Mouse (Mus musculus): ENCODE results near the gene Dgke. TPM values are rescaled to one million over a fixed set of nuclear protein-coding genes. Genes with fewer than 3 reads are reported as not detected.
A peak's percentile ranks its signal among the peaks of the same experiment; 100 is the strongest.

The Dgke gene
- total and polyA plus RNA-seq, 3 experiments = 4.8 to 17.0 (median 13.4) TPM

DNA sequence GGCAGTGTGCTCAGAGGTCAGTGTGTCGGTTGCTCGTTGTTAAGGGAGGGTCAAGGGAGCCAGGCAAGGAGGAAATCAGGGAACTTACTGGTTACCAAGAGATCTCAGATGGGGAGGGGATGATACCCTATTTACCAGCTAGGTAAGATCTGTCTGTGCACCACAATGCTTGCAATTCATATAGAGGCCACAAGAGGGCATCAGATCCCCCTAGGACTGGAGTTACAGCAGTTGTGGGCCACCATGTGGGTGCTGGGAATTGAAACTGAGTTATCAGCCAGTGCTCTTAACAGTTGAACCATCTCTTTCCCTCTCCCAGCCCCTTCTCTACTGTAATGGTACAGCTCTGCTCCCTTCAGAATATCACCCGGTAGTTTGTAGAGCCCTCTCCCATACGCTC is 22.1 kb upstream of the Dgke start:
- Histone ChIP-seq H3K9ac (ENCODE audit: insufficient read depth, low read depth) (no peak overlapping the region), H3K27me3 (replicated peaks) (no peaks in the 10 kb centered on the region), H3K79me2 (replicated peaks; ENCODE audit: control insufficient read depth, extremely low read depth, insufficient read depth, poor library complexity, severe bottlenecking) (no peaks in the 10 kb centered on the region), H3K4me2 (ENCODE audit: insufficient read depth, low read depth, poor library complexity, severe bottlenecking) (no peak overlapping the region), H3K4me1 (ENCODE audit: control insufficient read depth in 1 of 2, insufficient read depth in 2 of 2) (peaks cover 23 to 62% of the 10 kb centered on the region in 2 experiments), H3K27ac (ENCODE audit: insufficient read depth, low read depth) (no peak overlapping the region), H3K4me3 (replicated peaks in 1 of 3; ENCODE audit: low read depth in 2 of 3, low read length in 2 of 3, poor library complexity in 1 of 3) (no peak overlapping the region), H3K36me3 (replicated peaks in 1 of 2; ENCODE audit: control insufficient read depth in 1 of 2, insufficient read depth in 1 of 2, low read length in 1 of 2) (peaks cover 0 to 6% of the 10 kb centered on the region in 2 experiments), H3K9me3 (replicated peaks; ENCODE audit: low read length) (peaks cover 12% of the 10 kb centered on the region)
- DNase-seq (ENCODE audit: extremely low read depth) = no peak
- dilution Hi-C loops (cut with MboI; ENCODE audit: extremely low pct_ligation_motif_present, extremely low pct_unique_long_range_greater_than_20kb, low sequenced_read_pairs) = no loop called here
- TF ChIP-seq CTCF (conservative IDR thresholded peaks at IDR 0.05 in 1 of 2, IDR thresholded peaks at IDR 0.05 in 1 of 2; ENCODE audit: low read depth in 2 of 2, low read length in 2 of 2) (peak; percentile 60 to 74), PAX5 (IDR thresholded peaks at IDR 0.05; ENCODE audit: low read length) (no peak), SMC3 (IDR thresholded peaks at IDR 0.05; ENCODE audit: low read depth, low read length) (0 out of 2 replicates have a peak, but pooled peaks have one; percentile 18), USF1 (IDR thresholded peaks at IDR 0.05; ENCODE audit: low read depth, low read length) (no peak), MAX (IDR thresholded peaks at IDR 0.05; ENCODE audit: low read length) (no peak), RCOR1 (conservative IDR thresholded peaks at IDR 0.05; ENCODE audit: low read depth, low read length) (no peak), TBP (conservative IDR thresholded peaks at IDR 0.05; ENCODE audit: low read depth, low read length) (no peak), GABPA (IDR thresholded peaks at IDR 0.05; ENCODE audit: insufficient replicate concordance, low read depth, low read length) (no peak), ZKSCAN1 (IDR thresholded peaks at IDR 0.05; ENCODE audit: borderline replicate concordance, low read depth, low read length) (no peak), TCF12 (IDR thresholded peaks at IDR 0.05; ENCODE audit: low read depth, low read length) (no peak), CHD2 (IDR thresholded peaks at IDR 0.05; ENCODE audit: low read length) (no peak), ZNF384 (IDR thresholded peaks at IDR 0.05; ENCODE audit: low read depth, low read length) (no peak), JUN (IDR thresholded peaks at IDR 0.05; ENCODE audit: insufficient read depth, low read depth, low read length) (no peak), MYC (IDR thresholded peaks at IDR 0.05; ENCODE audit: low read depth, low read length) (no peak), RAD21 (IDR thresholded peaks at IDR 0.05; ENCODE audit: low read depth, low read length) (peak; percentile 21), ZMIZ1 (IDR thresholded peaks at IDR 0.05; ENCODE audit: low read depth, low read length) (no peak), NRF1 (IDR thresholded peaks at IDR 0.05; ENCODE audit: low read depth, low read length) (no peak), MEF2A (IDR thresholded peaks at IDR 0.05; ENCODE audit: borderline replicate concordance, low read depth, low read length) (no peak), UBTF (IDR thresholded peaks at IDR 0.05; ENCODE audit: low read depth, low read length) (no peak), MAZ (IDR thresholded peaks at IDR 0.05; ENCODE audit: low read depth, low read length) (no peak), KAT2A (IDR thresholded peaks at IDR 0.05; ENCODE audit: insufficient replicate concordance, low read length) (no peak), JUND (conservative IDR thresholded peaks at IDR 0.05; ENCODE audit: low read depth, low read length) (no peak)
- in situ Hi-C loops (cut with MboI; ENCODE audit: low pct_ligation_motif_present, low pct_unique_long_range_greater_than_20kb, low sequenced_read_pairs) = no loop called here
